Mouse (Mus musculus) megakaryocyte, embryonic 14.5 days (primary cell): ENCODE data around the gene Smcr8.

Experiments
- FLI1 ChIP-seq: IDR thresholded peaks from 2 replicates; pipeline ENCODE4 v1.6.1; 2012; ENCODE audit warnings: low read length, inconsistent platforms, mixed read lengths
- GATA1 ChIP-seq: IDR thresholded peaks from 3 replicates; pipeline ENCODE4 v1.6.1; 2012; ENCODE audit warnings: mixed read lengths, low read length, inconsistent platforms, borderline replicate concordance

- TF ChIP-seq GATA1 (no peak), FLI1 (no peak)
Measured at GRCm38 (mm10) chr11:60796342-60796741, 19.0 kb downstream of the Smcr8 start.
